Mouse (Mus musculus): Measurements from ENCODE around the gene Mier2.

Gene Mier2

DNA sequence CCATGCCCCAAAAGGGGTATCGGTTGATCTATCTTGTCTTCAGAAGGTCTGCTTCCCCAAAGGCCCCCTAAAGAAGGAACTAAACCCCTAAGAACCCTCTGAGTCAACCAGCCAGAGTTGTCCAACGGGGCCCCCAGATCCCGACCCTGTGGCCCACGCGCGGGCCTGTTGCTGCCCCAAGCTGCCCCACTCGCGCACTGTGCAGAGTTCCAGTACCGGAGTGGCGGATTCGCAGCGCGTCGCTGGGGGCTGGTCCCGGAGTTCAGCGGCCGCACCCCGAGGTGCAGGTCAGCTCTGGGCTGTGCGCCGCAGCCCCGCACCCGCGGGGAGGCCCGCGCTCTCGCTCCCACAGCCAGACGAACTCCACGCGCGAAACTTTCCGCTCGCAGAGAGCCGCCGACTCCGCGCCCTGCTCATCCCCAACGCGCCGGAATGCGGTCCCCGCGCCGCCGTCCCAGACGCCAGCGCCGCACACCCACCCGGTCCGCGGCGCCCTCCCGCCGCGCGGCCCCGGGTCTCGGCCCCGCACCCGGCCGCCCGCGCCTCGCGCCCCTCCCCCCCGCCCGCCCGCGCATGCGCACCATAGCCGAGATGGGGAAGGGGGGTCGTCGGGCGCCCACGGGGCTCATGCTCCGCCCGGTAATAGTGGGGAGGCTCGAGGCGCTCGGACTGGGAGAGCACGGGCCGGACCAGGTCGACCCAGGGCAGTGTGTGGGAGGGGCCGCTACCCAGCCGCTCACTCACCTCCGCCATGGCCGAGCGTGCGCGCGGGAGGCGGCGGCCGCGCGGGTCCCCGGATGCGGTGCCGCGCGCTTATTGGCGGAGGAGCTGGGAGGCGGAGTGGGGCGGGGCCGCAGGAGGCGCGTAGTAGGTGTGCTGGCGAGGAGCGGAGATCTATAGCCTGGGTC lies at the start of gene Mier2:
Gene Mier2 (minus strand): TSS at position 870 of the 908 bp plus-strand sequence.
- DNase-seq, result peak; percentile 91

DNA sequence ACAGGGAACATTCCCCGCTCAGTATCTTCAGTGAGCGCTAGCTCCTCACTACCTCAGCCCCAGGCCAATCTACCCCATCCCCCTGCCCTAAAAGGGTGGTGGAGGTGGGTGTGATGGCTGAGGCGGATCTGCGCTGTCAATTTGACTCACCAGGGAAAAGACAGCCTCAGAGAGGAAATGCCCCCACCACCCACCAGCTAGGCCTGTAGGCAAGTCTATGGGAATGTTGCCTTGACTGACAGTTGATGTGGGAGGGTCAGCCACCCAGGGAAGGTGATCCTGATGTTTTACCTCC lies 42.9 kb upstream of the Mier2 start:
- no peak for DNase-seq

DNA sequence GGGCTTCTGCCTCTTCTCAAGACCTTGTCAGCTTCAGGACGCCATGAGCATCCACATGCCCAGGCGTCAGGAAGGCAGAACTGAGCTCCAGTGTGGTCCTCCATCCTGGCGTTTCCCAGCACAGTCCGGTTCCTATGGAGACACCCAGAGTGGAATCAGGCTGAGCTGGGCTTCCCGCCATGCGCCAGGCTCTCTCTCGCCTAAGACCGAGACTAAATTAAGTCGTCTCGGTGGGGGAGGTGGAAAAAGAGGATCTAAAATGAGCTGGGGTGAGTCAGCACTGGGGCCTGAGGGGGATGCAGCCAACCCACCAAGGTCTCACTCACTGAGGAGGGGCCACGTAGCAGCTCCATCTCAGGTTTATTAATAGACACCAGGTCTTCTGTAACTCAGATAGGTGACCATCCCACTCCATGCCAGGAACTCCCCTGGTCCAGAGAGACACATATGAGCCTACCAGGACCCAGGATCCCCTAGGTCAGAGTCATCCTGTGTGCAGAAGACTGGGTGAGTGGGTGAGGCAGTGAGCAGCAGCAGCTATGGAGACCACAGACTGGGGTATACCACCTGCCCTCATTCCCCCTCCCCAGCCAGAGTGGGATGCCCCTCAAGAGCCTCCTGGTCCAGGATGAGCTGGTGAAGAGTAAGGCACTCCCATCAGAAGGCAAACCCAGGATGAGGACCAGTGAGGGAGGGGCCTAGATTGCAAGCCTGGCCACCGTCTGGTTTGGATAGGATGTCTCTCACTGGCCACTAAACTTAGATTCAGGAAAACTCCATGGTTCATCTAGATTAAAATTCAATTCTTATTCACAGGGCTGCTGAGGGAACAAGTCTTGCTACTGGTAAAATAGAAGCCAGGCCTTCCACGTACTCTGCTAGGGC lies 42.3 kb upstream of the Mier2 start:
- DNase-seq, result no peak

DNA sequence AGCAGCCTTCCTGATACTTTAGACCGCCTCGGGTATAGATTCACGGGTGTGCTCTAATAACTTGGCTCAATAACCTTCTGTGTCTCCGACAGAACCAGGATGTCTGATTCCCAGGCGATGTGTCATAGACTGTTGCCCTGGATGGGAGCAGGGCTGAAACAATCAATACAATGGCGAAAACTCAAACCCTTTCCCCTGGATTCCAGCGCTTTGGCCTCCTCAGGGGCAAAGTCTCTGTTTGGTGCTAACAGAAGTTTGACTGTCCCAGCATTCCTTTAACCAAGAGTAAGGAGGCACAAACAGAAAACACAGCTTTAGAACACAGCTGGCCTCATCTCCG lies 40.6 kb upstream of the Mier2 start:
- DNase-seq, result no peak

DNA sequence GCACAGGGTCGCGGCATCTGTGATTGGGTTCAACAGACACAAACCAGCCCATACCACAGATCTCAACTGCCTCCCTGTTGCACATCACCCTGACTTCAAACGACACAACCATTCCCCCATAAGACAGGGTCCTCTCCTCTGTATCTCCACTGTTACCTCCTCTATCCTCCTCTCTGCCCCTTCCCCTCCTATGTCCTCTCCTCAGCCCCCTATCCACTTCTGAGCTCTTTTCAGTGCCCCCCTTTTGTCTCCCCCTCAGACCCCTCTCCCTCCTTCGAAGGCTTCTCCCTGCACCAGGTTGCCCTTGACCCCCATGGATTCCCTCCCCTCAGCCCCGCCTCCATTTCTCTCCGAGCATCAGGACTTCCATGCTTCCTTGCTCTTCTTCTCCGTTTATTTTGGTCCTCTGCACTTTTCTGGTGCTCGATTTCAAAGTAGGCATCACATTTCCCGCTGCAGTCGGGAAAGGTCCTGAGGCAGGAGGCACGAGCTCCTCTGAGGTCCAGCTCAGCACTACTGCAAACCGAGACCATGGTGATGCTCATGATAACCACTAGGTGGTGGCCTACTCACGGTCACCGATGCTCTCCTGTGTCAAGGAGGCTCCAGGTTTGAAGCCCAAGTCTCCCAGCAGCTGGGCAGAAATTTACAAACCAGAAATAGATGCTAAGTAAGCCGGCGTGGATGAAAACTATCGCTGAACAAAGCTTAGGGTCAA lies 40.0 kb upstream of the Mier2 start:
- DNase-seq, result peak; percentile 49

DNA sequence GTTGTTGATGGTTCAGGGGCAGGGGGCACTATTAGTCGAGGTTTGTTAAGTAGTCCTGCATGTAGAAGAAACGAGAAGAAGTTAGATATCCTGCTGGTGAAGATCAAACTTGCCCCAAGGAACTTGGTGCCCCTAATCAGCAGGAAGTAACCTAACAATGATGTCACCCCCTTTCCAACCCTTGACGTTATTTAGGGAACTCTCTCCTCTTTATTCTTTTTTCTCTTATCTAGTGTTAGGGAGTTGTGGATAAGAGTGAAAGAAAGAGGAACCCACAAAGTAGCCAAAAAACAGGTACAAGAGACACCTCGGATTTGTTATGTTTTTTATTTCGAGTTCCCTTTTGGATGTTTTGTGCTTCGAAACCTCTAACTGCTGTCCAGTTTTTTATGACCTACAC lies 39.1 kb upstream of the Mier2 start:
- no peak for DNase-seq

DNA sequence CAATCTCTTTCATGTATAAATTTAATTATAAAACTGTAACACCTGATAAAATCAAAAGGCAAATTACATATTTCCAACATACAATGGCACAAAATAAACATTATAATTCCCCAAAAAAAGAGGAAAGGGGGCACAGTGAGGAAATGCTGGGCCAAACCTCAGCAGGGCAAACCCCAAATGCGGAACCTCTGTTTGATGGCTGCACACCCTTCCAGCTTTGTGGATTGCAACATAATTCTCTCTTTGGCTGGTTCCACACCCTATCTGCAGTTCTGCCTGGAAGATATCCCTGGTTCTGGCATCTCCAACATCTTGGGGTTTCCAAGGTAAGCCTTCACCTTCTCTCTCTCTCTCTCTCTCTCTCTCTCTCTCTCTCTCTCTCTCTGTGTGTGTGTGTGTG lies 35.7 kb upstream of the Mier2 start:
- DNase-seq, result no peak

DNA sequence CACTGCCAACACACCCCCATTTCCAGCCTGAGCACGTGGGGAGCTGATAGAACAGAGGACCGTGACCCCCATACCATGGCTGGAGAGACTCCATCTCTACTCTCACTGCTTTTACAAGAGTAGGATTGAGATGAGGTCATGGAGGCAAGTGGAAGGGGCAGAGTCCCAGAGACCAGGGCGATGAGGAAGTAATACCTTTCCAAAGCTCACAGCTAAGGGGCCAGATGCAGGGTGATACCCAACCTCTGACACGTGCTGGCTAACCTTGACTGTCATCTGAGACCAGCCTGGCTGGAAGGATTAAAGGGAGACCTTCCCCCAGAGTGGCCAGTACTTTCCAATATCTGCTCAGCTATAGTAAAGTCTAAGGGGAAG lies 32.7 kb upstream of the Mier2 start:
- no peak for DNase-seq

DNA sequence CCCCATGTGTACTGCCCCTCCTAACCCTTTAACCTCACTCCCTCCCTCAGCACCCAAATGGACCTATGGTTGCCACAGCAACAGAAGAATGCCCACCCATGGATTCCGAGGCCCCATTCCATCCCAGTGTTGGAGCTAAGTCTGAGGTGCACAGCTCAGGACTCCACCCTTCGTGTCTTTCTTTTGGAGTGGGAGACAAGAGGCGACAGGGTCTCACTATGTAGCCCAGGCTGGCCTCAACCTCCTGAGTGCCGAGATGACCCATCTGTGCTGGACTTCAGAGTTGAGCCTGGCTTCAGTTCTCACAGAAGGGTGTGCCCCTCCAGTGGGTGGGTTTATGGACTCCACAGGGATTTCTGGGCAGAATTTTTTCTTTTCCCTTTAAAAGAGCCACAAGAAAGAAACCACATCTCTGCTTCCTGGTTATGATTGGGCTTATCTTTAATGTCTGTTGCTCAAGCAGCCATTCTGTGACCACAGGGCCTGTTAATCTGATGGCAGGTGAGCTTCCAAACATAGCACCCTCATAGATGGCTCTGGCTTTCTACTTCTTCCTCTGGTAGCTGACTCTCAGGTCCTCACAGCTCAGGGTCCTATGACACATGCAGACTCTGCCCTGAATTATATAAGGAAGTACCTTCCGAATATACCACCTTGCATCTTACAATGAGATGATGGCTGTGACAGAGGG lies 32.2 kb upstream of the Mier2 start, which contains the start of gene Theg:
Gene Theg (minus strand): TSS at position 271 of the 691 bp plus-strand sequence.
- DNase-seq, result no peak

DNA sequence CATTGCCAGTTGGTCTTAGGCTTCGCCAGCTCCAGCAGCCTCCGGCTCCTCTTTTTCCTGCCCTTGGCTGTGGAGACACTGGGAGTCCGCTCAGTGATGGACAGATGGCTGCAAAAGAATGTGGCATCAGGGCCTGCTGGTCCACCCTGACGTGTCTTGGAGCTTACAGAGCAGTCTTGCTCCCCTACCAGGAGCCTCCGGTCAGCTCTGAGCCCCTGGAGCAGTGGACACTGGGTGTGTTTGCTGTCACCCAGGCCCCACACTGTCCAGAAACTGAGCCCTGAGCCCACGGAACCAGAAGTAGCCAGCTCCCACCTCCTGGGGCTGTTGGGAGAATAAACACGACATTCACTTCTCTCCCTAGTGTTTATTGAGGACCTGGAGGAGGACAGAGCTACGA lies 31.2 kb upstream of the Mier2 start:
- no peak for DNase-seq

DNA sequence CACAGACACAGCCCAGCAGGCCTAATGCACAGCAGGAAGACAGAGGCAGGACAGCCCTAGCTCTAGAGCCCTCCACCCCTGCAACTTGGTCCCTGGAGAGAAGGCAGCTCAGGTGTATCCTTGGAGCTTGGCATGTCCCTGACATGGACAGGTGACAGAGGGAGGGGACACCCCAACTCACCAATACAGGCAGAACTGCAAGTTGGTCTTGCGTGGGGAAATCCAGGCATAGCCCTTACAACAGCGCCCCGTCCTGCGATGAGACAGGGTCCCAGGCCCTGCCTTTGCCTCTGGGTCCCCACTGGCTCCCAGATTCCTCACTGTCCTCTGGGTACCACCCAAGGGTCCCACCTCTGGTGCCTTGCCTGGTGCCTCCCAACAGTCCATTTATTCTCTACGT lies 30.7 kb upstream of the Mier2 start:
- no peak for DNase-seq

DNA sequence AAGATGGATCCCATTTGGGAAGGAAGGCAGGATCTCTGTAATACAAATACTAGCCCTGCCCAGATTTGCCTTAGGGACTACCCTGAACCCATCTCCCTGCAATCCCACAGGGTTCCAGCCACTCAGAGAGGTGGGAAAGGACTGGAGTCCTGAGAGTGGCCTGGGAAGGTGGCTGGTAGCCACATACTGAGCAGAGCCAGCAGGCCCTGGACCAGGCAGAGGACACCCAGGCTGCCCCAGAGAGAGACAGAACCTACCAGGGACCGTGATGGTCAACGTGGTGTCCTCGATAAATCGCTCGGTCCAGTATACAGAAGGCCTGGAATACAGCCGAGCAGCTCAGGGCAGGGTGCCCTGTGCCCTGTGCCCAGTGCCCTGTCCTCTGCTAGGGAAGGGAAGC lies 30.1 kb upstream of the Mier2 start:
- no peak for DNase-seq

DNA sequence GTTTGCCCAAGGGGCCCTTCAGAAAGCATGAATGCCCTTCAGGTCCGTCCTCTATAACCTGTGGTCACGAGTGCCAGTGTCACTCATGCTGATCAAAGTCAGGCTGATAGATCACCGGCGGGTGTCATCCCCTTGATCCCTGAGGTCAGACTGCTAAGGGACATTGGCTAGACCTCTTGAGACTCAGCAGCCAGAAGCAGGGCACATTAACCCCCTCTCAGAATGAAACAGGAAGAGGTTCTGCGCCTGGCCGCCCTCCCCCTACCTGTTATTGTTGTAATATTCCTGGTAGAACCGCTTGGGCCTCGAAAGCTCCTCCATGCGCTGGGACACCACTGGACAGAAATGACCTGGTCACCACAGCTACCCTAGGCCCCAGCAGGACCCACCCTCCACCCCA lies 29.4 kb upstream of the Mier2 start:
- no peak for DNase-seq

DNA sequence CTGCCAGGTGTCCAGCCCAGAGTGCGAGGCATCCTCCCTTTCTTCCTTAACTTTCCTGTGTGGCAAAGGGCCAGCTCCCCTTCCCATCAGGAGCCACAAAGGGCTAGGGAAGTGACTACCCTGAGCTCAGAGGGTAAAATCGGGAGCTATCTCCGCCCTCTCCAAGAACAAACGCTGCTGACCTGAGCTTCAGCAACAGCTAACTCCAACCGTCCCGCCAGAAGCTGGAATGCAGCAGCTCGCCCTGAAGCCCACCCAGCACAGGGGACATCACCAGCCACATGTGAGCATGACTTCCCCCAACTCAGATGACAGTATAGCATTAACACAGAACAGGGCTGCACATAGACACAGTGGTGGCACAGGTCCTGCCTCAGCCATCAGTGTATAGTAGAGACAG lies 29.0 kb upstream of the Mier2 start:
- DNase-seq, result no peak

DNA sequence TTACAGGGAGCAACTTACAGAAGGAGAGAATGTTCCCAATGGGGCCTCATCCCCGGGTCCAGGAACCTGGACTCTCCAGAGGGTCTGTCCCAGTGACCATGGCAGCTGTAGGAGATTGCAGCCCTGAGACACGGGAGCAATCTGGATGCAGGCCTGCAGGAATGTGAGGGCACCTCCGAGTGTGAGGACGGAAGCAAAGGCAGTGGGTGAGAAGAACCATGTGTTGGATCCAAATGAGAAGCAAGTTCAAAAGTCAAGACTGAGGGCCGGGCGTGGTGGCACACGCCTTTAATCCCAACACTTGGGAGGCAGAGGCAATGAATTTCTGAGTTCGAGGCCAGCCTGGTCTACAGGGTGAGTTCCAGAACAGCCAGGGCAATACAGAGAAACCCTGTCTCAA lies 26.5 kb upstream of the Mier2 start:
- DNase-seq, result no peak

DNA sequence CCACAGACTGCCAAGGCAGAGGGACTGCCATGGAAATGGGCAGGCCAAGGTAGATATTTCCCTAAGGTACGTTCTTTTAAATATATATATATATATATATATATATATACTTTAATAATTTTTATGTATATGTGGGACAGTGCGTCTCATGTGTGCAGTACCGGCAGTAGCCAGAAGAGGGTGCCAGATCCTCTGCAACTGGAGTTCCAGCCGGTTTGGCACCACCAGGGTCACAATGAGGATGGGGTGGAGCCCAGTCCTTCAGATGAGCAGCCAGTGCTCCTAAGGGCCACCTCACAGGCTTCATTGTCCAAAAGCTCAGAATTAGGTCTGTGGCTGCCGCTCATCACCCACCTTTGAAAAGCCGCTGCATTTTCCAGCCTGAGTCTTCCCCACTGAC lies 25.8 kb upstream of the Mier2 start:
- DNase-seq, result peak; percentile 83

DNA sequence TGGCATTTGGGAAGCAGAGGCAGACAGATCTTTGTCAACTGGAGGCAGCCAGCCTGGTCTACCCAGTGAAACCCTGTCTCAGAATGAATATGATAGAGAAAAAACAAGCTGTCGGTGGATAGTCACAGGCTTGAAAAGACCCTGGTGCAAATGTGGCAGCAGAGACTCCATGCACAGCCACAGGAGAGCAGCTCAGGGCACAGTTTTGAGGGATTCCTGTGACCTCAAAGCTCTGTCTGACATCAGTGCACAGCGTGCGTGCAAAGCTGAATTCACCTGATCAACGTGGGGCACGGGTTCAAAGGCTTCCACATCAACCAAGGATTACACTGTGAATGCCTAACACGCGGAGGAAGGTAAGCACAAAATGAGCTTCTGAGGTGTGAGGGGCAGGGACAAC lies 25.4 kb upstream of the Mier2 start:
- no peak for DNase-seq

DNA sequence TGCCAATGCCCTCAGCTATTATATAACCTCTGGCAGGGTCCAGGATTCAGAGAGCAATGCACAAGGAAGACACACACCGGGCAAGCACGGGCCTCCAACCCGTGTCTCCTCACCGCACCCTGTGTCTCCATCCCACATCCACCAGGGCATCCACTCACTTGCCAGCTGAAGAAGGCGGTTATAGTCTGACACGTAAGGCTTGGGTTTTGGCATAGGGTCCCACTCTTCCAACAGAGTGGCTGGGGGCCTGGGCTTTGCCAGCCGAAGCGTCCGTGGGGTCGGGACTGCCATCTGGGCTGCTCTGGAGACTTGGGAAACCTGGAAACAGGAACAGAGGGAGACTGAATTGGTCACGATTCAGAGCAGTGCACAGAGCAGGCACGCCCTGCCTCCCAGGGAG lies 24.8 kb upstream of the Mier2 start:
- DNase-seq, result no peak

DNA sequence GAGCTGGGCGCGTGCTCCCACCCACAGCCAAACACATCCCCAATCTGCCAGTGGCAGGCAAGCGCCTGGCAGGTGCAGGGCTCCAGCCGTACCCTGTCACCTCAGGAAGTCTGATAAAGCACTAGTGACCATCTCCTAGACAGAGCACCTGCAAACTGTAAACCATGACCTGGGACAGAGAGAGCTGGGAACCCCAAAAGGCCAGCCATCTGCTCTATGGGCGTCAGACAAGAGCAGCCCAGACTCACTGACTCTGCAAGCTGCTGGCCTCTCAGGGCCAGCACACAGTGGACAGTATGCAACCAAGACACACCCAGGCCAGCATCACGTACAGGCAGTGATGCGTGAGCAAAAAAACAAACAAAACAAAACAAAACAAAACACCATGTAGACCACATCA lies 23.9 kb upstream of the Mier2 start:
- no peak for DNase-seq

DNA sequence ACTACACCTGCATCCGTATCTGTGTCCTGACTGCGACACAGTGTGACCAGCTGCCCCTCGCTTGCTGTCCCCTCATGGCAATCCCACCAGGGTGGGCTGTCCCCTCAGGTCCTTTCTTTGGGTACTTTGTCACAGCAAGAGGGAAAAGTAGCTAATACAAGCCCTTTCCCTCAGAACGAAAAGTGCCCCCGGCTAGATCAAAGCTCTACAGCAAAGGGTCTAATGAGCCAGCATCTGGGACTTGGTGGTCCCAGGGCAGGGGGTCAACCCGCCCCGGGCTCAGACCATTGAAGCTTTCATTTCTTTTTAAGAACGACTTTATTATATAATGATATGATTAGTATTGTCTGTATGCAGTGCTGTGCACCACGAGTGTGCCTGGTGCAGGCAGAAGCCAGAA lies 23.3 kb upstream of the Mier2 start:
- no peak for DNase-seq

DNA sequence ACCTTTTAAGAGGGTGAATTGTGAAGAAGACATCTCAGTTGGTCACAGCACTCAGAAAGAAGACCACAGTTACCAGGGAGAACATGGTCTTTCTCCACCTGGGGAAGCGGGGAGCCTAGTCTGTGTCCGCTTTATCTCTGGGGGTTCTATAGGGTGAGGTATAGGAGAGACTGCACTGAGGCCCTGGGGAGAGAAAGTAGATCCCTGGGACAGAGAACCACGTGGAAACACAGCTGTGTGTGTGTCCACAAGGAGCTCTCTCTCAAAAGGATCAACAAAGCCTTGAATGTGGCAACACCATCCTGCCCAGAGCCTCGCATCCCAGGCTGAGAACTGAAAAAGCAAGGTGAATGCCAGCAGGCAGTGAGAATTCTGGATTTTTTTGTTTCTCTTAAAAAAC lies 22.4 kb upstream of the Mier2 start:
- no peak for DNase-seq

DNA sequence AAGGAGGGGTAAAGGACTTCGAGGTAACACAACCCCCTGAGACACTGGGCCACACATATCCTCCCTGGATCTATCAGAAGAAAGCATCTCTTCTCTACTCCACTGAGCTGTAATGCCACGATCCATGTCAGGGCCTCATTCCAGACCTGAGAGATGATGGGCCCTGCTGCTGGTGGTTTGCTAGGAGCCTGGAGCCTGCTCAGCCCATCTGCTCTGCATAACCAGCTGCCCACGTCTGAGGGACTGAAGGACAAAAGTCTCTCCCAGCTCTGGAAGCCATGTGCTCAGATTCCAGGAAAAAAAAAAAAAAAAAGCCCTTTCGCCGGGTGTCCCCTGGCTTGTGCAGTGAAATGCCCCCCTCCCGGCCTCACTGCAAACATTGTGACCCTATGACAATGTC lies 20.8 kb upstream of the Mier2 start:
- no peak for DNase-seq

DNA sequence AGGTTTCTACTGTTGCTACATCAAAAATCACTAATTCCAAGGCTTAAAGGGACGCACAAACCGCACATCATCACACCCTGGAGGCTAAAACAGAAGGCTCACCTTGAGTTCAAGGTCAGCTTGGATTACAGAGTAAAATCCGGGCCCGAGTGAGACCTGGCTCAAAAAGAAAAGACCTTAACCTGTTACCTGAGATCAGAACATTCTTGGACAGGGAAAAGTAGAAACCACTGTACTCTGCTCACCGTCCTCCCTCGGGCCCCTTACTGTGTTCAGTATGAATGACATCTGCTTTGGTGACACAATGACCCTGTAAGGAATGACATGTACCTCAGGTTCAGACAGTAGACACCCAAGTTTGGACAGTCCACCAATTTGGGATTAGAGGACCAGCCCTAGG lies 19.8 kb upstream of the Mier2 start:
- DNase-seq, result no peak
